Mouse (Mus musculus) frontal cortex, postnatal 36 days (tissue): ENCODE data around the gene Tal1.

Source experiments
- DNase-seq, 2 experiments: peaks; one replicate each; pipeline ENCODE4 v3.0.0; 2022; ENCODE audit warnings: low spot score in 2 of 2

Gene Tal1

GRCm38 (mm10) chr4:115056371-115056920 is at the start of gene Tal1:
Gene Tal1 (plus strand): TSS chr4:115056426.
- no peak for DNase-seq

- DNase-seq, result no peak
Measured at GRCm38 (mm10) chr4:115014276-115014675, 42.0 kb upstream of the Tal1 start.

GRCm38 (mm10) chr4:115019997-115020396 is 36.2 kb upstream of the Tal1 start:
- peak in 1 of 2 experiments; percentile 16 for DNase-seq

GRCm38 (mm10) chr4:115035043-115035442 is 21.2 kb upstream of the Tal1 start:
- DNase-seq, result no peak

- DNase-seq, result peak in 1 of 2 experiments; percentile 42
Measured at GRCm38 (mm10) chr4:115038242-115038641, 18.0 kb upstream of the Tal1 start.

- no peak for DNase-seq
Measured at GRCm38 (mm10) chr4:115045621-115046020, 10.6 kb upstream of the Tal1 start.

- no peak for DNase-seq
Measured at GRCm38 (mm10) chr4:115047750-115048149, 8.5 kb upstream of the Tal1 start.

GRCm38 (mm10) chr4:115048190-115048589 is 8.0 kb upstream of the Tal1 start:
- DNase-seq, result no peak

- DNase-seq, result no peak
Measured at GRCm38 (mm10) chr4:115051245-115051644, 5.0 kb upstream of the Tal1 start.

- no peak for DNase-seq
Measured at GRCm38 (mm10) chr4:115052343-115053005, 3.8 kb upstream of the Tal1 start.

- DNase-seq, result no peak
Measured at GRCm38 (mm10) chr4:115055044-115055443, 1.2 kb upstream of the Tal1 start.

GRCm38 (mm10) chr4:115055691-115056090 is 535 bp upstream of the Tal1 start:
- DNase-seq, result no peak

GRCm38 (mm10) chr4:115056921-115057673 is 871 bp downstream of the Tal1 start:
- DNase-seq, result peak; percentile 42 to 48

GRCm38 (mm10) chr4:115057674-115058316 is 1.6 kb downstream of the Tal1 start:
- no peak for DNase-seq

- no peak for DNase-seq
Measured at GRCm38 (mm10) chr4:115058317-115058761, 2.1 kb downstream of the Tal1 start.

- DNase-seq, result no peak
Measured at GRCm38 (mm10) chr4:115058871-115059590, 2.8 kb downstream of the Tal1 start.

- no peak for DNase-seq
Measured at GRCm38 (mm10) chr4:115059871-115060270, 3.6 kb downstream of the Tal1 start.

- no peak for DNase-seq
Measured at GRCm38 (mm10) chr4:115060753-115061152, 4.5 kb downstream of the Tal1 start.

GRCm38 (mm10) chr4:115062540-115062874 is 6.3 kb downstream of the Tal1 start:
- DNase-seq, result no peak

- no peak for DNase-seq
Measured at GRCm38 (mm10) chr4:115062875-115063517, 6.8 kb downstream of the Tal1 start.

GRCm38 (mm10) chr4:115063518-115064239 is 7.5 kb downstream of the Tal1 start:
- no peak for DNase-seq
